Mouse (Mus musculus) small intestine, adult 2 months (tissue): ENCODE results near the gene Cgnl1. TPM values are rescaled to one million over a fixed set of nuclear protein-coding genes. Genes with fewer than 3 reads are reported as not detected.

ENCODE experiments used
- H3K27ac ChIP-seq: fragments of 200-500 bp; 2 replicates; pipeline ENCODE4 v1.5.1; 2012; ENCODE audit warnings: low read depth, low read length, control low read depth, inconsistent platforms; ENCODE audit not compliant: insufficient read depth
- H3K27me3 ChIP-seq: fragments of 200-500 bp; 2 replicates; pipeline ENCODE4 v1.6.1; 2012; ENCODE audit warnings: mild to moderate bottlenecking, moderate library complexity, low read length, inconsistent platforms; ENCODE audit not compliant: control insufficient read depth, insufficient read depth
- H3K36me3 ChIP-seq: fragments of 200-500 bp; 2 replicates; pipeline ENCODE4 v1.6.1; 2012; ENCODE audit warnings: mild to moderate bottlenecking, low read length, control low read depth, inconsistent platforms; ENCODE audit not compliant: control insufficient read depth, insufficient read depth
- H3K4me1 ChIP-seq: fragments of 200-500 bp; 2 replicates; pipeline ENCODE4 v1.6.1; 2012; ENCODE audit warnings: low read length, inconsistent platforms, mixed read lengths; ENCODE audit not compliant: control insufficient read depth, insufficient read depth, insufficient read length
- H3K4me3 ChIP-seq: fragments of 200-500 bp; 2 replicates; pipeline ENCODE4 v1.5.1; 2012; ENCODE audit warnings: low read depth, mild to moderate bottlenecking, control low read depth, inconsistent platforms, low read length, moderate library complexity
- CTCF ChIP-seq: fragments of 200-500 bp; IDR thresholded peaks from 2 replicates; pipeline ENCODE4 v1.5.1; 2012; ENCODE audit warnings: low read depth, mild to moderate bottlenecking, control low read depth, inconsistent platforms, low read length, moderate library complexity, mixed read lengths; ENCODE audit not compliant: insufficient replicate concordance, insufficient read length; ENCODE audit errors: extremely low read depth
- POLR2A ChIP-seq: fragments of 200-500 bp; IDR thresholded peaks from 2 replicates; pipeline ENCODE4 v1.6.1; 2012; ENCODE audit warnings: low read depth, mild to moderate bottlenecking, control low read depth, inconsistent platforms, low read length, moderate library complexity
- WGBS: fragments of 180-500 bp; shearing (Covaris S2); methylation state at CpG from one replicate; pipeline ENCODE4 v1.1.7; 2018; 5-methylcytosine and 5-hydroxymethylcytosine counted together
- polyA plus RNA-seq: library from polyadenylated mRNA; depleted of rRNA; stranded (reverse); fragments of >200 nt; gene quantifications from 2 replicates; pipeline ENCODE4 v1.2.3, GENCODE M21; 2012

Gene Cgnl1
- polyA plus RNA-seq, 1 experiment, result 1.0 TPM

DNA sequence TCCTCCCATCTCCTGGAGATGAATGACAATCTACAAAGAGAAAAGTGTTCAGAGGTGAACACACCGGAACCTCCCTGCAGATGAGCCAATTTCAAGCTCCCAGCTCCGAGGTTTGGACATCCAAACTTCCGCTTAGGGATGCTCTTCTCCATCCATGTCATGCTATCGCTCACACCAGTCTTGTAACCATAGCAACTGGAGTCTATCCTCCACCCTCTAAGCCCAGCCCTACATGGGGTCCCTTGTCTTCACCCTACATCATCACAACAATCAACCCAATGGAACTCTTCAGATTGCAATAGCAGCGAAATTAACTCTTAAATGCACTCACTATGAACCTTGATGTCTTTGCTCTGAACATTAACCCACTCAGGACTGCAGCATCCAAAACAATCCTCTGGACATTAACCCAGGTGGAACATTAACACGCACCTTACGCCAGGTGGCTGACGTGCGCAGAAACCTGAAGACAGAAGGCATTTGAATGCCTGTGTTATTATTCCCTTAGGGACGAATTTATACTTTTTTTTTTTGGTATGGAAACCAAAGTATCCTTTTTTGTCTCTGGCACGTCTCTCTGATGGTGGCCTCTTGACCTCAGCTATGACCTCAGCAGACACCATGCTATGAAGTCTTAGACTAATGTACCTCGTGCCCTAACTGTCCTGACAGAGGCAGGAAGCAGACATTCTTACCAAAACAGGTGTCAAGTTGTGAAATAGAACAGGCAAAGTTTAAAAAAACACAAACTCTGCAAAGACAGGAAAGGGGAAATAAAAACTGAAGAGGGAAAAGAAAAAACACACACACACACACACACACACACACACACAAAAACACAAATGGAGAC is 33.1 kb downstream of the Cgnl1 start:
- Histone ChIP-seq H3K27me3 (no peaks in the 10 kb centered on the region), H3K4me3 (no peak overlapping the region), H3K4me1 (no peaks in the 10 kb centered on the region), H3K36me3 (no peaks in the 10 kb centered on the region), H3K27ac (no peak overlapping the region)
- TF ChIP-seq CTCF, result no peak
- no peak for TF ChIP-seq POLR2A
- WGBS, result 70% methylated on average over 12 of the region's 12 CpGs

DNA sequence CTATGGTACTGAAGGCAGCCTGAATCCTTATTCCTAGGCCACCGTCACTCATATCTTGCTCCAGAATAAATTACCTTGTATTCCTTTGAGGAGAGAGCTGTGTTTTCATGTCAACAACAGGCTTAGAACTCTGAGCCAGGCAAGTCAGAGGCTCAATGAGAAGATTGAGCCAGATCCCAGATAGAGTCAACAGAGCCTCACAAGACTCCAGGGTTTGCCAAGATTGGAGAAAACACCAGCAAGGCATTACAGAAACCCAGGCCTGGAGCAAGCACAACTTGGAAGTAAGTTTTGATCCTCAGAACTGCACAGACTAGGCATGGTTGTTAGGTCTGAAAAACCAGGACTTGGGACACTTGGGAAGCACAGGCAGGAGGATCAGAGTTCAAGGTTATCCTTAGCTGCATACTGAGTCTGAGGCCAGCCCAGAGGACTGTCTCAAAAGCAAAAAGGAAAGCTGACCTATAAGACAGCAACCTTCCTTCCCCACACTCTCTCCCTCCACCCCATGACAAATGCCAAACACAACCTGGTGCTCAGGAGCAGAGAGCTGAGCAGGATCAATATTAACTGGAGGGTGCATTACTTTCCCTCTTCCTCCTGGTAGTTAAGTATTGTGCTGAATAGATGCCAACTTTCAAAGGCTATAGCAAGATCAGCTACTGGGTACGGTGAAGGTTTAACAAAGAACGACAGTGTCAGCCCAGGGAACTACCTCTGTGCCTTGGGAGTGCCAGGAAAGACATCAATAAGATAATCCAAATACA is 34.0 kb downstream of the Cgnl1 start:
- H3K27me3 ChIP-seq, result no peaks in the 10 kb centered on the region
- no peak overlapping the region for H3K27ac ChIP-seq
- no peaks in the 10 kb centered on the region for H3K4me1 ChIP-seq
- WGBS, result 31% methylated on average over 3 of the region's 3 CpGs
- H3K4me3 ChIP-seq, result no peak overlapping the region
- no peak for TF ChIP-seq POLR2A
- TF ChIP-seq CTCF, result no peak
- no peaks in the 10 kb centered on the region for H3K36me3 ChIP-seq

DNA sequence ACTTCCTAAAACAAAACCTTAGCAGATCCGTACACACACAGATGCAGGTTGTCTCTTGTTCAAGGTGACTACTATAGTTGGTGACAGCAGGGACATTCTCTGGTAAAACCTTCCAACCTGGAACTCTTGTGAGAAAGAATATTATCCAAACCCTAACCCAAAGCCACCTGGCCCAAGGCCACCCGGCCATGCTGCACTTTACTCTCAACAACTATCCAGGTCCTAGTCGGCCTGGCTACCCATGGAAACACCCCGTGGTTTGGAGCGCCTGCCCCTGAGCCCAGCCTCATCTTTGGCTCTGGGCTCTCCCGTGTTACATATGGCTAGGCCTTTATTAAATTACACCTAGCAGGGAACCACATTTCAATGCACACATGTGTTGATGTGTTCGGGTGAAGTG is 35.5 kb downstream of the Cgnl1 start:
- Histone ChIP-seq H3K36me3 (no peaks in the 10 kb centered on the region), H3K4me3 (no peak overlapping the region), H3K4me1 (no peaks in the 10 kb centered on the region), H3K27me3 (no peaks in the 10 kb centered on the region), H3K27ac (no peak overlapping the region)
- WGBS, result 93% methylated on average over 7 of the region's 7 CpGs
- TF ChIP-seq POLR2A (no peak), CTCF (no peak)

GRCm38 (mm10) chr9:71733559-71733958 is 37.8 kb downstream of the Cgnl1 start:
- H3K4me1 ChIP-seq, result no peaks in the 10 kb centered on the region
- no peak overlapping the region for H3K4me3 ChIP-seq
- WGBS, result 86% methylated on average over 2 of the region's 2 CpGs
- H3K27me3 ChIP-seq, result no peaks in the 10 kb centered on the region
- H3K27ac ChIP-seq, result no peak overlapping the region
- TF ChIP-seq POLR2A, result no peak
- TF ChIP-seq CTCF, result no peak
- H3K36me3 ChIP-seq, result no peaks in the 10 kb centered on the region

DNA sequence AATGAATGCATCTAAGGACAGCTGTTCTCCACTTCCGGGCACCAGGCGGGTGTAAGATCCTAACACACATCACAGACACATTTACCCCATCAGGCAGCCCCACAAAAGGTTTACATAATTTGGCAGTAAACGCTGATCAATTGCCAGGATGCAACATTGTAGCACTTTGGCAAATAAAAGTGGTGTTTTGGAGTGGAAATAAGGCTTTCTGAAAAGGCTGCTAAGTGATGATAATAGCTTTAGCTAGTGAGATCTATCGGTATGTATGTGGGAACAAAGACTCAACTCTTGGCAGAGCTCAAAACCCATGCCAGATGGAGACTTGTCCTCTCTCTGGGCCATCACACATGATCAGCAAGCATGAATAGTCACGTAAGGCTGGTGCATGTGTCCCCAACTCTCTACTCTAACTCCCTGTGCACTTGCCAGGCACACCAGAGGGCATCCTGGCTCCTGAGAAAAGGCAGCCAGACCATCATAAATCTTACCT is 42.5 kb downstream of the Cgnl1 start:
- H3K27me3 ChIP-seq, result no peaks in the 10 kb centered on the region
- H3K36me3 ChIP-seq, result no peaks in the 10 kb centered on the region
- WGBS, result 84% methylated on average over 5 of the region's 5 CpGs
- no peak overlapping the region for H3K4me3 ChIP-seq
- no peak overlapping the region for H3K27ac ChIP-seq
- H3K4me1 ChIP-seq, result no peaks in the 10 kb centered on the region
- TF ChIP-seq POLR2A, result no peak
- TF ChIP-seq CTCF, result no peak

GRCm38 (mm10) chr9:71727233-71727632 is 44.2 kb downstream of the Cgnl1 start:
- Histone ChIP-seq H3K36me3 (no peaks in the 10 kb centered on the region), H3K4me1 (no peaks in the 10 kb centered on the region), H3K27ac (no peak overlapping the region), H3K27me3 (no peaks in the 10 kb centered on the region), H3K4me3 (no peak overlapping the region)
- TF ChIP-seq CTCF (no peak), POLR2A (no peak)
- WGBS, result 55% methylated on average over 4 of the region's 4 CpGs

GRCm38 (mm10) chr9:71726121-71726520 is 45.3 kb downstream of the Cgnl1 start:
- Histone ChIP-seq H3K36me3 (no peaks in the 10 kb centered on the region), H3K4me3 (no peak overlapping the region), H3K27ac (no peak overlapping the region), H3K27me3 (no peaks in the 10 kb centered on the region), H3K4me1 (no peaks in the 10 kb centered on the region)
- TF ChIP-seq CTCF (no peak), POLR2A (no peak)
- 73% methylated on average over 3 of the region's 3 CpGs for WGBS
